In the genomic region with DNA sequence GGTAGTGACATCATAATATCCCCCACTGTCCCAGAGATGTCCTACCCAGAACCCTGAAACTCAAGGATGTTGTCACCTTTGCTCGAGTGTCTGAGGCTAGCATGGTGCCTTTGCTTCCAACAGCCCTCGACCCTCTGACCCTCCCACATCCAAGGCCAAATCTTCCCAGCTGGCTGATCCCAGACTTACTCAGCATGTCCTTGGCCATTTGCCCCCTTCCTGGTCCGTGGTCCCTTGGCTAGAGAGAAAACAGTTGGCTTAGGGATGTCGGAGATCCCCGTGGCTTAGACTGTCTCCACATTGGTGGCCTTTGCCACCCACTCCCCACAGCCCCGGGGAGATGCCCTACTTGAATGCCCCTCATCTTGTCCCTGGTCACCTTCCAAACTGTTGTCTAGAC, we compare ENCODE assay signal across 36 mouse cellular contexts. TPM values are rescaled to one million over a fixed set of nuclear protein-coding genes. Genes with fewer than 3 reads are reported as not detected.
"Had no signal": no experiment of that assay in that cellular context is flagged by ENCODE, and none has a peak within 500 bp of the region (broad histone marks: within the 10 kb centered on the region; RNA-seq: fewer than 3 reads in every experiment).

No protein-coding gene starts in this region.

- H3K36me3 ChIP-seq: hindbrain, embryonic 10.5 days; hindbrain, embryonic 12.5 days; intestine, embryonic 15.5 days; kidney, embryonic 15.5 days; limb, embryonic 10.5 days; limb, embryonic 12.5 days; liver, embryonic 13.5 days; liver, embryonic 15.5 days had no signal

- H3K4me3 ChIP-seq: gastrocnemius, adult 2 months; hindbrain, embryonic 10.5 days; hindbrain, embryonic 12.5 days; intestine, embryonic 15.5 days; kidney, embryonic 15.5 days; layer of hippocampus, adult 2 months; left cerebral cortex, adult 2 months; limb, embryonic 10.5 days; limb, embryonic 12.5 days; liver, embryonic 13.5 days; liver, embryonic 15.5 days had no signal

- H3K9ac ChIP-seq: hindbrain, embryonic 12.5 days; hindbrain, embryonic 14.5 days; intestine, embryonic 15.5 days; kidney, embryonic 15.5 days; limb, embryonic 12.5 days; liver, embryonic 13.5 days; liver, embryonic 15.5 days; liver, postnatal 0 days had no signal

- DNase-seq: gastrocnemius, adult 2 months; gastrocnemius, postnatal 10 days; gastrocnemius, postnatal 25 days; heart, adult 18-20 months; heart, postnatal 4 days; kidney, adult 18-20 months; kidney, adult 9 months; kidney, postnatal 25 days; kidney, postnatal 4 days; liver; liver, embryonic 13.5 days; liver, postnatal 0 days had no signal

- H3K27me3 ChIP-seq: hindbrain, embryonic 12.5 days; intestine, embryonic 15.5 days; kidney, embryonic 15.5 days; limb, embryonic 12.5 days; liver, embryonic 13.5 days; liver, embryonic 15.5 days had no signal

- H3K27ac ChIP-seq: hindbrain, embryonic 10.5 days; hindbrain, embryonic 12.5 days; hindbrain, embryonic 14.5 days; intestine, embryonic 15.5 days; kidney, embryonic 15.5 days; kidney, postnatal 0 days; layer of hippocampus, adult 2 months; left cerebral cortex, adult 2 months; limb, embryonic 10.5 days; limb, embryonic 12.5 days; liver, embryonic 13.5 days; liver, embryonic 15.5 days had no signal

- H3K4me2 ChIP-seq: heart, embryonic 11.5 days; hindbrain, embryonic 12.5 days; hindbrain, embryonic 14.5 days; intestine, embryonic 15.5 days; kidney, embryonic 15.5 days; limb, embryonic 12.5 days; liver, embryonic 11.5 days; liver, embryonic 13.5 days; liver, embryonic 15.5 days had no signal

- H3K4me1 ChIP-seq: hindbrain, embryonic 10.5 days; hindbrain, embryonic 12.5 days; intestine, embryonic 15.5 days; kidney, embryonic 15.5 days; limb, embryonic 10.5 days; liver, embryonic 13.5 days; liver, embryonic 15.5 days had no signal

- H3K9me3 ChIP-seq: hindbrain, embryonic 12.5 days; intestine, embryonic 15.5 days; kidney, embryonic 15.5 days; limb, embryonic 10.5 days; limb, embryonic 12.5 days; liver, embryonic 13.5 days; liver, embryonic 15.5 days had no signal

- ATAC-seq: hindbrain, embryonic 16.5 days; inflammation-experienced regulatory T-cells, adult 6 months; intestine, embryonic 15.5 days; intestine, postnatal 0 days; liver, postnatal 0 days had no signal

RNA-seq across cellular contexts. Expression of a gene that starts 4.1 kb away (rescaled TPM):
- total RNA-seq: granulocyte monocyte progenitor cell, adult 5-6 weeks; heart, adult 18-20 months; heart, postnatal 14 days; heart, postnatal 4 days; layer of hippocampus, adult 2 months; layer of hippocampus, postnatal 10 days; layer of hippocampus, postnatal 25 days; left cerebral cortex, adult 2 months; left cerebral cortex, postnatal 14 days; left cerebral cortex, postnatal 36 days had no signal
- polyA plus RNA-seq: heart, embryonic 11.5 days; heart, embryonic 14.5 days; hindbrain, embryonic 10.5 days; hindbrain, embryonic 12.5 days; hindbrain, embryonic 14.5 days; hindbrain, embryonic 16.5 days; intestine, embryonic 15.5 days; intestine, postnatal 0 days; kidney, embryonic 15.5 days; kidney, postnatal 0 days; limb, embryonic 10.5 days; limb, embryonic 12.5 days; limb, embryonic 14.5 days; liver, embryonic 11.5 days; liver, embryonic 13.5 days; liver, embryonic 15.5 days; liver, postnatal 0 days had no signal
